Mouse (Mus musculus) cerebellum, postnatal 14 days (tissue): ENCODE data around the gene Anapc1.
"Not testable (repeated sequence)": the region's sequence is repeated elsewhere in the genome, so short reads cannot be mapped to it uniquely, and the experiment has no call there.

Source experiments
- DNase-seq, 2 experiments: peaks; one replicate each; pipeline ENCODE4 v3.0.0; 2021; ENCODE audit warnings: mixed read lengths in 2 of 2

The Anapc1 gene

GRCm38 (mm10) chr2:128696426-128696825, 9.2 kb upstream of the Anapc1 start:
- no peak for DNase-seq

GRCm38 (mm10) chr2:128694548-128694947, 7.4 kb upstream of the Anapc1 start:
- DNase-seq: no peak

GRCm38 (mm10) chr2:128693828-128694227, 6.6 kb upstream of the Anapc1 start:
- not testable (repeated sequence) for DNase-seq

GRCm38 (mm10) chr2:128693236-128693635, 6.0 kb upstream of the Anapc1 start:
- DNase-seq: no peak

- no peak for DNase-seq
Measured at GRCm38 (mm10) chr2:128692771-128693170, 5.6 kb upstream of the Anapc1 start.

- DNase-seq: no peak
Measured at GRCm38 (mm10) chr2:128692336-128692735, 5.1 kb upstream of the Anapc1 start.

- no peak for DNase-seq
Measured at GRCm38 (mm10) chr2:128687558-128688120, 448 bp upstream of the Anapc1 start.

GRCm38 (mm10) chr2:128680661-128681060, 6.5 kb downstream of the Anapc1 start:
- no peak for DNase-seq

- no peak for DNase-seq
Measured at GRCm38 (mm10) chr2:128620578-128620977, 66.6 kb downstream of the Anapc1 start.

GRCm38 (mm10) chr2:128615366-128615765, 71.8 kb downstream of the Anapc1 start:
- no peak for DNase-seq

GRCm38 (mm10) chr2:128613365-128613764, 73.8 kb downstream of the Anapc1 start:
- no peak for DNase-seq

- DNase-seq: no peak
Measured at GRCm38 (mm10) chr2:128612275-128612674, 74.9 kb downstream of the Anapc1 start.

GRCm38 (mm10) chr2:128611178-128611577, 76.0 kb downstream of the Anapc1 start:
- DNase-seq: no peak

- DNase-seq: no peak
Measured at GRCm38 (mm10) chr2:128609286-128609685, 77.9 kb downstream of the Anapc1 start.

GRCm38 (mm10) chr2:128601534-128601933, 85.7 kb downstream of the Anapc1 start:
- DNase-seq: no peak

- DNase-seq: no peak
Measured at GRCm38 (mm10) chr2:128592301-128592700, 94.9 kb downstream of the Anapc1 start.

GRCm38 (mm10) chr2:128590909-128591308, 96.3 kb downstream of the Anapc1 start, which contains the start of gene Spdye4c:
TSS of gene Spdye4c (plus strand) at chr2:128591209.
- no peak for DNase-seq

GRCm38 (mm10) chr2:128582881-128583280, 104.3 kb downstream of the Anapc1 start:
- no peak for DNase-seq

GRCm38 (mm10) chr2:128572726-128573624, 114.2 kb downstream of the Anapc1 start:
- peak; percentile 93 to 95 for DNase-seq

GRCm38 (mm10) chr2:128571001-128571400, 116.2 kb downstream of the Anapc1 start:
- no peak for DNase-seq

- DNase-seq: no peak
Measured at GRCm38 (mm10) chr2:128568490-128568889, 118.7 kb downstream of the Anapc1 start.

GRCm38 (mm10) chr2:128568018-128568417, 119.2 kb downstream of the Anapc1 start:
- DNase-seq: no peak

GRCm38 (mm10) chr2:128566304-128567147, 120.7 kb downstream of the Anapc1 start:
- DNase-seq: peak; percentile 22 to 42
